Mouse (Mus musculus) liver, postnatal 0 days (tissue): ENCODE data around the gene Bcl9. TPM values are rescaled to one million over a fixed set of nuclear protein-coding genes. Genes with fewer than 3 reads are reported as not detected.

Experiments
- ATAC-seq: fragments of 200-750 bp; cut with Nextera tagmentation; 2 replicates; pipeline ENCODE4 v1.8.0; 2017; ENCODE audit warnings: mild to moderate bottlenecking, moderate library complexity
- DNase-seq: peaks from one replicate; pipeline ENCODE4 v3.0.0-alpha.2; 2016
- H3K27ac ChIP-seq: fragments of 300-500 bp; sonication (generic); 2 replicates; pipeline ENCODE4 v1.5.1; 2014; ENCODE audit warnings: antibody characterized with exemption, moderate library complexity, mild to moderate bottlenecking, low read depth
- H3K27me3 ChIP-seq: fragments of 300-500 bp; sonication (generic); 2 replicates; pipeline ENCODE4 v1.6.1; 2014; ENCODE audit warnings: low read length, control low read depth, mixed read lengths; ENCODE audit not compliant: insufficient read depth
- H3K36me3 ChIP-seq: fragments of 300-500 bp; sonication (generic); replicated peaks from 2 replicates; pipeline ENCODE4 v1.6.1; 2014; ENCODE audit warnings: mild to moderate bottlenecking, control low read depth, low read length, moderate library complexity, mixed read lengths; ENCODE audit not compliant: insufficient read depth
- H3K4me1 ChIP-seq: fragments of 300-500 bp; sonication (generic); 2 replicates; pipeline ENCODE4 v1.6.1; 2014; ENCODE audit warnings: antibody characterized with exemption, mild to moderate bottlenecking, control low read depth; ENCODE audit not compliant: insufficient read depth
- H3K4me2 ChIP-seq: fragments of 300-500 bp; sonication (generic); 2 replicates; pipeline ENCODE4 v1.6.1; 2014; ENCODE audit warnings: low read depth, mild to moderate bottlenecking, low read length, moderate library complexity, mixed read lengths
- H3K4me3 ChIP-seq: fragments of 300-500 bp; sonication (generic); 2 replicates; pipeline ENCODE4 v1.5.1; 2014; ENCODE audit warnings: low read depth, low read length
- H3K9ac ChIP-seq: fragments of 300-500 bp; sonication (generic); replicated peaks from 2 replicates; pipeline ENCODE4 v1.6.1; 2014; ENCODE audit warnings: mild to moderate bottlenecking, moderate library complexity
- H3K9me3 ChIP-seq: fragments of 300-500 bp; sonication (generic); 2 replicates; pipeline ENCODE4 v1.6.1; 2016; ENCODE audit warnings: mild to moderate bottlenecking, control low read depth, low read length, mixed read lengths
- CTCF ChIP-seq: sonication (generic); IDR thresholded peaks from 2 replicates; pipeline ENCODE4 v1.5.1; 2016; ENCODE audit warnings: antibody characterized with exemption, low read depth
- EP300 ChIP-seq: IDR thresholded peaks from 2 replicates; pipeline ENCODE4 v1.6.1; 2016; ENCODE audit warnings: antibody characterized with exemption, low read depth, mild to moderate bottlenecking
- whole genome bisulfite sequencing: fragments of 180-500 bp; shearing (Covaris S2); extraction: QIAGEN DNeasy Blood & Tissue Kit; methylation state at CpG from one replicate; pipeline ENCODE4 v1.1.7; 2014; ENCODE audit not compliant: insufficient replicate concordance; 5-methylcytosine and 5-hydroxymethylcytosine counted together
- polyA plus RNA-seq: library from polyadenylated mRNA; unstranded; fragments of >200 nt; fragmentation: Nextera tagmentation; extraction: Ambion mirVana; gene quantifications from 2 replicates; pipeline ENCODE4 v1.2.1, GENCODE M21; 2015

Bcl9 gene
- 3.7 and 4.5 TPM in 2 replicates for polyA plus RNA-seq

GRCm38 (mm10) chr3:97297553-97298432 is at the start of gene Bcl9:
Gene Bcl9 (minus strand): TSS chr3:97297917.
- Histone ChIP-seq H3K9me3 (no peaks in the 10 kb centered on the region), H3K27ac (peak within 1 kb of the TSS; percentile 78), H3K4me1 (peaks cover 3% of the 10 kb centered on the region; the same call in 1 of the 2 replicates), H3K4me3 (peak within 1 kb of the TSS; percentile 62), H3K9ac (peak within 1 kb of the TSS; percentile 73), H3K4me2 (peak within 1 kb of the TSS; percentile 83), H3K36me3 (no peaks in the 10 kb centered on the region), H3K27me3 (no peaks in the 10 kb centered on the region)
- TF ChIP-seq EP300 (no peak), CTCF (no peak)
- peak; percentile 68 for DNase-seq
- whole genome bisulfite sequencing: 3% methylated on average over 21 of the region's 21 CpGs
- peak; percentile 76 for ATAC-seq

DNA sequence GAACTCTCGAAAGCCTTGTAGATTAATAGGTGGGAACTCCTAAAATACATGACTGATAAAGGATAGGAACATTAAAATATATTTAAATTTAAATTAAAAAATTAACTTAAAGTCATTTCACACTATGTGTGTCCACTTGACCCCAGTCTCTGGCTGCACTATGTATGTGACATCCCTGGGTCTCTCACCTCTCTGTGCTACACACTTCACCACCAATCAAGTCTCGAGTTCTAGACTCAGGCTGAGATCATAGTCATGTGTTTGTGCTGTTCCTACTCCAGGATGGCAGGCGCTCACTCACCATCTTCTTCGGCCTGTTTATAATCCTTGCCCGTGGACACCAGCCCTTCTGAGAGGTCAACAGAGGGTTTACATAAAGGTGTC is 41.5 kb upstream of the Bcl9 start:
- 65% methylated on average over 5 of the region's 5 CpGs for WGBS
- ATAC-seq (no peak), DNase-seq (no peak)
- H3K27me3 ChIP-seq: no peaks in the 10 kb centered on the region
- TF ChIP-seq CTCF (no peak), EP300 (no peak)
- no peaks in the 10 kb centered on the region for H3K9me3 ChIP-seq
- H3K4me2 ChIP-seq: no peak overlapping the region
- H3K36me3 ChIP-seq: no peaks in the 10 kb centered on the region
- H3K27ac ChIP-seq: no peak overlapping the region
- H3K9ac ChIP-seq: no peak overlapping the region
- H3K4me3 ChIP-seq: no peak overlapping the region
- peaks cover 6% of the 10 kb centered on the region for H3K4me1 ChIP-seq

DNA sequence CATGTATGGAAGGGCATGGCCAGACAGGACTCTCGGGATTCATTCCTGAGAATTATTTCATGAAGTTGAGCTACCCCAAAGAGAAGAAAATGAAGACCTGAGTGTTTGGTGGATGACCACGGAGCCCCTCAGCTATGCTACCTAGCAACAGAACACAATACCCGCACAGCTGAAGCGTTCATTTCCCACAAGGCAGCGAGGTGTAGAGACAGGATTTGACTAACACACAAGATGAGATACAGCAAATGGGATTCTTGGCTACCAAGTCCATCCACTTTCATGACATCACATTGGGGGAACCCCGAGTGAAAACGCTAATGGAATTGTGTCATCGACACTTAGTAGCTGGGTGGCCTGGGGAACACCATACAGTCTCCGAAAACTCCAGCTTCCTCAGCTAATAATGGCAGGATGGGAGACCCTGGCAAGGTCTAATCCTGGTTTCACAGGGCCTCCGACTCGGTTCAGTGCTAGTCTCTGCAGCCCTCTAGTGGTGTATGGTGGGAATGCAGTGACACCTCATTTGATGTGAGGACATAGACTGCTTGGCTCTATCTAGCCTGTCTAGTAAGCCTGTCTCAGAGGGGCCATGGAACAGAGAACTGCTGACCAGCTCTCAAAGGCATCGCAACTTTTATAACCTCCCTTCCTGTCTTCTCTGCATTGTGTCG is 40.9 kb upstream of the Bcl9 start:
- Histone ChIP-seq H3K27ac (no peak overlapping the region), H3K4me1 (peaks cover 6% of the 10 kb centered on the region), H3K4me2 (no peak overlapping the region), H3K36me3 (no peaks in the 10 kb centered on the region), H3K4me3 (no peak overlapping the region), H3K9me3 (no peaks in the 10 kb centered on the region), H3K9ac (no peak overlapping the region), H3K27me3 (no peaks in the 10 kb centered on the region)
- WGBS: 30% methylated on average over 13 of the region's 13 CpGs
- ATAC-seq (peak; percentile 64), DNase-seq (peak; percentile 85)
- peak; percentile 98 for TF ChIP-seq CTCF
- TF ChIP-seq EP300: no peak

DNA sequence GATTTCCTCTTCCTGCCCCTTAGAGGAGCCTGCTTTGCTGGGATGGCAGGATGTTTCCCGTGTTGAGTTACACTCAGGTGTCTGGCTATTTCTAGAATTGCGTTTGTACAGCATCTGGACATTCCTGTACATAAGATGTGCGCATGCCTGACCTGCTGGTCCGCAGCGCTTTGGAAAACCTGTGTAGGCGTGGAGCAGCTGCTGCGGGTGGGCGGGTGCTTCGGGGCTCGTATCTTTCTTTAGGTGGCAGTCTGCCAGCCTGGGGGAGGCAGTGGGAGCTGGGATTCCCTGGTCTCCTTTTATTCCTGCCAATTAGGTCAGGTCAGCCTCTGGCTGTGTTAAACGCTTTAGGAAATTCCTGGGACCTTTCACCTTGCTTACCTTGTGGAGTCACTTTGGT is 39.6 kb upstream of the Bcl9 start:
- no peak for TF ChIP-seq CTCF
- no peak for TF ChIP-seq EP300

GRCm38 (mm10) chr3:97336331-97336730 is 38.6 kb upstream of the Bcl9 start:
- Histone ChIP-seq H3K4me1 (peaks cover 6% of the 10 kb centered on the region), H3K27ac (no peak overlapping the region), H3K36me3 (no peaks in the 10 kb centered on the region), H3K9me3 (no peaks in the 10 kb centered on the region), H3K4me3 (no peak overlapping the region), H3K9ac (no peak overlapping the region), H3K4me2 (no peak overlapping the region), H3K27me3 (no peaks in the 10 kb centered on the region)
- no peak for DNase-seq
- TF ChIP-seq CTCF (no peak), EP300 (no peak)
- WGBS: 69% methylated on average over 4 of the region's 4 CpGs
- ATAC-seq: no peak

More for the DNA sequence above, 39.6 kb upstream of the Bcl9 start:
- no peak overlapping the region for H3K27ac ChIP-seq
- H3K9ac ChIP-seq: no peak overlapping the region
- H3K4me3 ChIP-seq: no peak overlapping the region
- peak; percentile 72 for DNase-seq
- no peaks in the 10 kb centered on the region for H3K36me3 ChIP-seq
- WGBS: 32% methylated on average over 11 of the region's 11 CpGs
- H3K9me3 ChIP-seq: no peaks in the 10 kb centered on the region
- H3K27me3 ChIP-seq: no peaks in the 10 kb centered on the region
- H3K4me1 ChIP-seq: peaks cover 6% of the 10 kb centered on the region
- peak; percentile 85 for ATAC-seq
- peak overlapping the region; percentile 34; the same call in 1 of the 2 replicates for H3K4me2 ChIP-seq

DNA sequence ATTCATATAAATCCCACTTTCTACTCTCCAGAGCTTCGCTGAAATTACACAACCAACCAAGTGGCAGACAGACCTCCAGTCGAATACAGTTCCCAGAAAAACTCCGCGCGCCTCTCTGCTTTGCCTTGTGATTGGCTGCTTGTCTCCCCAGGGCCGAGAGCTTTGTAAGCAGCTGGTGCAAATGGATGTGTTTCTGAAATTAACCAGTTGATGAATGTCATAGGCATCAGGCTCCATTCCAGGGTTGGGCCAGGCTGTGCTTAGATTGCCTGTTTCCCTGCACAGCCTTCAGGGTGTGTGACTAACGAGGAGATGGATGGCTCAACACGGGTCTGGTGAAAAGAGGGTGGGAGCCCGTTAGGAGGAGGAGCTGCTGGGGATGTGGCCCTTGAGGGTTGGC is 36.9 kb upstream of the Bcl9 start:
- Histone ChIP-seq H3K9ac (no peak overlapping the region), H3K4me3 (no peak overlapping the region), H3K9me3 (no peaks in the 10 kb centered on the region), H3K27me3 (no peaks in the 10 kb centered on the region), H3K4me2 (no peak overlapping the region), H3K4me1 (peaks cover 6% of the 10 kb centered on the region), H3K27ac (no peak overlapping the region), H3K36me3 (no peaks in the 10 kb centered on the region)
- 63% methylated on average over 9 of the region's 9 CpGs for WGBS
- DNase-seq (no peak), ATAC-seq (no peak)
- TF ChIP-seq CTCF (no peak), EP300 (no peak)
